Mouse (Mus musculus): ENCODE results near the gene Iqgap1. TPM values are rescaled to one million over a fixed set of nuclear protein-coding genes. Genes with fewer than 3 reads are reported as not detected.

Iqgap1 gene
- total RNA-seq (2012; rRNA removed) (20.6 and 29.4 TPM in 2 replicates), polyA plus RNA-seq (2012; ENCODE audit: insufficient read depth in 1 of 2, insufficient read length in 2 of 2, low read depth in 1 of 2, low replicate concordance in 2 of 2, missing spikeins in 1 of 2) (10 to 100 TPM; 58.8 to 87.9 TPM)

GRCm38 (mm10) chr7:80825843-80826403, at the start of gene Iqgap1:
Gene Iqgap1 (minus strand): TSS chr7:80825974.
- H3K79me2 ChIP-seq (ENCODE audit: control insufficient read depth, insufficient read depth, low read length, poor library complexity), result no peaks in the 10 kb centered on the region; the same call in 1 of the 2 replicates
- no peaks in the 10 kb centered on the region for H3K27me3 ChIP-seq (ENCODE audit: control insufficient read depth in 1 of 2, insufficient read depth in 2 of 2, low read length in 2 of 2)
- no peak within 1 kb of the TSS for H3K4me3 ChIP-seq (ENCODE audit: control insufficient read depth in 1 of 2, insufficient read depth in 1 of 2, low read depth in 2 of 2, low read length in 2 of 2)
- H3K9me3 ChIP-seq (replicated peaks; ENCODE audit: insufficient read depth, low read length), result no peaks in the 10 kb centered on the region
- H3K4me1 ChIP-seq (ENCODE audit: control insufficient read depth in 1 of 2, insufficient read depth in 2 of 2, low read length in 2 of 2), result peaks cover 13 to 29% of the 10 kb centered on the region in 2 experiments
- H3K9ac ChIP-seq (ENCODE audit: control insufficient read depth, low read depth, low read length, poor library complexity, severe bottlenecking), result no peak within 1 kb of the TSS
- H3K27ac ChIP-seq (ENCODE audit: control insufficient read depth, low read depth, low read length), result peak within 1 kb of the TSS; percentile 33; the same call in 1 of the 2 replicates
- no peak for DNase-seq (ENCODE audit: low read depth, low spot score)
- no peak for TF ChIP-seq GATA1 (IDR thresholded peaks at IDR 0.05; ENCODE audit: low read depth, low read length)
- TF ChIP-seq GABPA (IDR thresholded peaks at IDR 0.05; ENCODE audit: low read depth, low read length), result no peak
- no peak for TF ChIP-seq SMC3 (IDR thresholded peaks at IDR 0.05; ENCODE audit: low read depth, low read length)
- no peak for TF ChIP-seq MAX (IDR thresholded peaks at IDR 0.05; ENCODE audit: low read length)
- no peak for TF ChIP-seq TCF12 (IDR thresholded peaks at IDR 0.05; ENCODE audit: low read depth, low read length)
- TF ChIP-seq POLR2AphosphoS5 (IDR thresholded peaks at IDR 0.05; ENCODE audit: borderline replicate concordance, low read depth, low read length), result no peak
- H3K36me3 ChIP-seq (ENCODE audit: control insufficient read depth in 1 of 2, insufficient read depth in 2 of 2, low read length in 2 of 2), result peaks cover 0 to 21% of the 10 kb centered on the region in 2 experiments; a peak in 2 of 4 replicates

GRCm38 (mm10) chr7:80873631-80874030, 47.9 kb upstream of the Iqgap1 start:
- Histone ChIP-seq H3K4me3 (ENCODE audit: control insufficient read depth in 1 of 2, insufficient read depth in 1 of 2, low read depth in 2 of 2, low read length in 2 of 2) (no peak overlapping the region), H3K27me3 (ENCODE audit: control insufficient read depth in 1 of 2, insufficient read depth in 2 of 2, low read length in 2 of 2) (no peaks in the 10 kb centered on the region), H3K27ac (ENCODE audit: control insufficient read depth, low read depth, low read length) (no peak overlapping the region), H3K79me2 (ENCODE audit: control insufficient read depth, insufficient read depth, low read length, poor library complexity) (no peaks in the 10 kb centered on the region), H3K36me3 (ENCODE audit: control insufficient read depth in 1 of 2, insufficient read depth in 2 of 2, low read length in 2 of 2) (no peaks in the 10 kb centered on the region), H3K4me1 (ENCODE audit: control insufficient read depth in 1 of 2, insufficient read depth in 2 of 2, low read length in 2 of 2) (no peaks in the 10 kb centered on the region), H3K9ac (ENCODE audit: control insufficient read depth, low read depth, low read length, poor library complexity, severe bottlenecking) (no peak overlapping the region), H3K9me3 (replicated peaks; ENCODE audit: insufficient read depth, low read length) (no peaks in the 10 kb centered on the region)
- TF ChIP-seq MAFK (IDR thresholded peaks at IDR 0.05; ENCODE audit: borderline replicate concordance, low read depth, low read length) (no peak), CTCF (IDR thresholded peaks at IDR 0.05 in 2 of 3, conservative IDR thresholded peaks at IDR 0.05 in 1 of 3; ENCODE audit: control insufficient read depth in 1 of 3, insufficient read depth in 1 of 3, low read depth in 2 of 3, low read length in 3 of 3, poor library complexity in 1 of 3, severe bottlenecking in 1 of 3) (peak; percentile 13 to 30 (median 20); a peak in 2 of 6 replicates), MEF2A (IDR thresholded peaks at IDR 0.05; ENCODE audit: extremely low read depth, insufficient replicate concordance, low read depth, low read length, poor library complexity, severe bottlenecking) (no peak)
- no peak for DNase-seq (ENCODE audit: low read depth, low spot score)

- H3K79me2 ChIP-seq (ENCODE audit: control insufficient read depth, insufficient read depth, low read length, poor library complexity), result no peaks in the 10 kb centered on the region
- no peaks in the 10 kb centered on the region for H3K27me3 ChIP-seq (ENCODE audit: control insufficient read depth in 1 of 2, insufficient read depth in 2 of 2, low read length in 2 of 2)
- H3K36me3 ChIP-seq (ENCODE audit: control insufficient read depth in 1 of 2, insufficient read depth in 2 of 2, low read length in 2 of 2), result no peaks in the 10 kb centered on the region
- no peaks in the 10 kb centered on the region for H3K9me3 ChIP-seq (replicated peaks; ENCODE audit: insufficient read depth, low read length)
- H3K4me3 ChIP-seq (ENCODE audit: control insufficient read depth in 1 of 2, insufficient read depth in 1 of 2, low read depth in 2 of 2, low read length in 2 of 2), result no peak overlapping the region
- TF ChIP-seq MAZ (IDR thresholded peaks at IDR 0.05; ENCODE audit: low read depth, low read length) (no peak), ZMIZ1 (IDR thresholded peaks at IDR 0.05; ENCODE audit: low read depth, low read length) (no peak), JUND (IDR thresholded peaks at IDR 0.05; ENCODE audit: low read depth, low read length) (no peak), NRF1 (IDR thresholded peaks at IDR 0.05; ENCODE audit: insufficient read depth, low read depth, low read length, poor library complexity, severe bottlenecking) (no peak), ETS1 (IDR thresholded peaks at IDR 0.05; ENCODE audit: low read depth, low read length) (no peak), GABPA (IDR thresholded peaks at IDR 0.05; ENCODE audit: low read depth, low read length) (no peak), NELFE (IDR thresholded peaks at IDR 0.05; ENCODE audit: low read depth, low read length) (no peak), TCF12 (IDR thresholded peaks at IDR 0.05; ENCODE audit: low read depth, low read length) (no peak)
- DNase-seq (ENCODE audit: low read depth, low spot score), result no peak
- no peak overlapping the region for H3K9ac ChIP-seq (ENCODE audit: control insufficient read depth, low read depth, low read length, poor library complexity, severe bottlenecking)
- H3K4me1 ChIP-seq (ENCODE audit: control insufficient read depth in 1 of 2, insufficient read depth in 2 of 2, low read length in 2 of 2), result no peaks in the 10 kb centered on the region
- no peak overlapping the region for H3K27ac ChIP-seq (ENCODE audit: control insufficient read depth, low read depth, low read length)
Observed at GRCm38 (mm10) chr7:80873038-80873437, 47.3 kb upstream of the Iqgap1 start.

All from MEL (cell line).